Mouse (Mus musculus) thymus, adult 2 months (tissue): ENCODE data around the gene Ercc1.

ENCODE experiments used
- CTCF ChIP-seq: fragments of 200-500 bp; IDR thresholded peaks from 2 replicates; pipeline ENCODE4 v1.5.1; 2012; ENCODE audit warnings: mild to moderate bottlenecking, control low read depth, low read length, moderate library complexity, borderline replicate concordance; ENCODE audit not compliant: control insufficient read depth, poor library complexity, insufficient read depth; ENCODE audit errors: extremely low read depth
- POLR2A ChIP-seq: fragments of 200-500 bp; IDR thresholded peaks from 2 replicates; pipeline ENCODE4 v1.6.1; 2012; ENCODE audit warnings: mild to moderate bottlenecking, low read length, control low read depth, moderate library complexity; ENCODE audit not compliant: control insufficient read depth, poor library complexity, insufficient read depth; ENCODE audit errors: extremely low read depth

DNA sequence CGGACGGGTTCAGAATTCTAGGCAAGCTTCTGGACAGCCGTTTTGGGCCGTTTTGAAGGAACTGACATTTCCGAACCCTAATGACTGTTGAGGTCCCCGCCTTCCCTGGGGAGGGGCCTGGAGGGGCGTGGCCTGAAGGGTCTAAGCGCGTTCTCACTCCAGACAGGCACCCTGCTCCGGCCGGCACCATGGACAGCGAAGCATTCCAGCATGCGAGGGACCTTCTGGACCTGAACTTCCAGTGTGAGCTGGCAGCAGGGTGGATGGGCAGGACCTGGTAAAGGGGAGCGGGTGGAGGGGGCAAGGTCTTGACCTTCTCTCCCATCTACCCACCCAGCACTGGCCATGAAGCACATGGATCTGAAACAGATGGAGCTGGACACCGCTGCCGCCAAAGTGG lies 23.8 kb downstream of the Ercc1 start:
- no peak for TF ChIP-seq CTCF
- TF ChIP-seq POLR2A: no peak
